Mouse (Mus musculus) G1E-ER4 (cell line): ENCODE measurements around the gene Tmigd3. TPM values are rescaled to one million over a fixed set of nuclear protein-coding genes. Genes with fewer than 3 reads are reported as not detected.

Source experiments
- GATA1 ChIP-seq: IDR thresholded peaks from one replicate; pipeline ENCODE4 v1.8.0; 2012; ENCODE audit warnings: low read length, inconsistent platforms
- polyA plus RNA-seq: library from polyadenylated mRNA; stranded (reverse); fragments of >175 nt; gene quantifications from 2 replicates; pipeline ENCODE4 v1.2.3, GENCODE M21; 2012

Tmigd3 gene
- polyA plus RNA-seq, 1 experiment = not detected

DNA sequence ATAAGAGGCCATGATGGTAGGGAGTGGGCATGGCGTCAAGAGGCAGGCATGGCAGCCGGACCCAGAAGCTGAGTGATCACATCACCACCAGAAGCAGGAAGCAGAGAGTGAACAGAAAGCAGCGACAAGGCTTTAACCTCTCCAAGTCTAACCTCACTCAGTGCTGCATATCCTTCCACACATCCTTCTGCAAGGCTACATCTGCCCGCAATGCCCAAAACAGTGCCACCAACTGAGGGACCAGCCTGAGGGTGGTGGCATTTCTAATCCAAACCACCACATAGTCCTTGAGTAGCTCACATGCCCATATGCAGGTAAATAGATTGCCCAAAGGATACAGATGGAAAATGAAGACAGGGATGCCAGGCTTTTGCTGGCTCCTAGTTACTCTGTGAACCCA lies 38.3 kb downstream of the Tmigd3 start:
- TF ChIP-seq GATA1 = no peak

DNA sequence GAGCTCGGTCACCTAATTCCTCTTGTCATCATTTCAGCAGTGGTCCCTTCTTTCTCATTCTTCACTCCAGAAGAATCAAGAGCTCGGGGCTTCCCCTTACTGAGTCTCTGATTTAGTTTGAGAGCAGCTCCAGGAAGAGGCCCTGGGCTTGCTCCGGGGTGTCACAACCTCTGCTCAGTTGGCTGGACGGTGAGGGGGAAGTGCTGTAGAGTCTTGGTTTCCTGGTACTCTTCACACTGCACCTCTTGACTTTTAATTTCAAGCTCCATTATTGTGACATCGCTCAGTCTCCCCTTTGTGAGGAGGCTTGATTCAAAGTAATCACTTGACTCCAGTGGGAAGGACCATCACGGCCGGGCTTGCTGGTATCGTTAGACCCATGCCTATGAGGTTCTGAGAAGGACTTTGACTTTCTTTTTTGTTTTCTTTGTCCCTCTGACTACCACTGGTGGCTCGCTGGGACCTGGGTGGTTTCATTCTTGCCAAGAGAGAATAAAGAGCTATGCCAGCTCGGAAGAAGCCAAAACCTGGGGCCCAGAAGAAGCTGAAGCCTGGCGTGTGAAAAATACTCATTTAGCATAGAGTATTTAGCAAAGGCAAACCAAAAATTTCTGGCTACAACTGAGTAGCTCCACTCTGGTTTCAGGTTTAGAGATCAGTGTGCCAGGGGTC lies 40.0 kb downstream of the Tmigd3 start:
- TF ChIP-seq GATA1 = no peak

DNA sequence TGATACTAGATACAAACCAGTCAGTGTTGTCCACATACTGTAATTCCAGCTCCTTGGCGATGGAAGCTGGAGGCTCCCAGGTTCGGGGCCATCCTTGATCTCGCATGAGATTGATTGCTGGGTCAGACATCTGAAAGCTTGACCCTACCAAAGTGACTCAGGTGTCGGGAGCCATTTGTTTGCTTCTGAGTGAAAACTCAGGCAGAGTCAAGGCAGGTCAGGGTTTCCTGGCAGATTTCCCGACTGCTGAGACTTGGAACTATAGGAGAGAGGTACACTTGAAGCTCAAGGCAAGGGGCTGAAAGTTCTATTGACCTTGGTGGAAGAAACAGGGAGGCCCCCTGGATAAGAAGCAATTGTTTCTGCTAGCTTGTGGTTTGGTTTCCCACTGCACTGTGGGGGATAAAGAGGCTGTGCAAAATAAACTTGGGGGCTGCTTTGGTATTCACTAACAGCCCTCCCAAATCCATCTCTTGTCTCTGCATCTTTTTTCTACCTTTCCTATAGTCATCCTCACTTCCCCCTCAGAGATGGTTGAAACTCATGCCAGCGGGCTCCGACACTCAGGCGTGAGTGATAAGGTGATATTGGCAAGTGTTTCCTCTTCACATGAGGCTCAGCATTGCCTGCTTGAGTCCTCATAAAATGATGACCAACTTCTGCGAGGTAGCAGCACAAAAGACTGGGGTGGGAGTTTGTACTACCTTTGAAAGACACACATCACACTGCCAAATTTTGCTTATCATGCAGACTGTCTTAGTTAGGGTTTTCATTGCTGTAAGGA lies 41.6 kb downstream of the Tmigd3 start:
- TF ChIP-seq GATA1 = no peak

DNA sequence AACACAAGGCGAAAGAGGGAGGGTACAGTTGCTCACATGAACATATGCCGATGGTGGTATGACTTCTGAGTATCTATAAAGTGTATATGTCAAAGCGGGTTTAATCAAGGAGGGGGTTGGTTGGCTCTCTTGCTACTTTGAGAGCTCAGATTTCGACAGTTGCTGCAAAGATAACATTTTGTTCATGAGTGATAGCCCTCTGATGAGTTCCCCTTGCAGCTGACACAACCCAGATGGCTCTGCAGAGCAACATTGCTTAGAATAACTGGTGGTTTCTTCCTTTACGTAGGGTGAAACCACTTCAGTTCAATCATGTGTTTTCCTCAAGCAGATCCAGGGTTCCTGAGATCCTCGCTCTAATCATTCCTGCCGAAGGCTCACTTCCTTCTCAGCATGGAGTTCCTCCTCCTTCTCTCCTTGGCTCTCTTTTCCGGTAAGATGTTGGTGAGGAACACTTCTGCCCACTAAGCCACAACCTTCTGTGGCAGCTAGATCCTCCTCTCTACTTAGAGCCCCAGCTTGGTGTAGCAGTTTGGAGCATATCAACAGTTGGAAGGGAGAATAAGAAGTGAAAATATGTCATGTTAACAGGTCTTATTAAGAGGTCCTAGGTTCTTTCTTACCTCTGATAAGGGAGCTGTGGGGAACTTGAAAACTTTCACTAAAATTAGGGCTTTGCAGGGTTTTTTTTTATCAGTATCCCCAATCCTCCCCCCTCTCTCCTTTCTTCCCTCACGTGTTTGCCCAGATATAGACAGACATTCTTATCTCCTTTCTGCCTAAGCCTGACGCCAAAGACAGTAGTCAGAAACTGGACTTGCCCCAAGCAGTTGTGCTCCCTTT lies 43.4 kb downstream of the Tmigd3 start:
- TF ChIP-seq GATA1 = peak; percentile 83

DNA sequence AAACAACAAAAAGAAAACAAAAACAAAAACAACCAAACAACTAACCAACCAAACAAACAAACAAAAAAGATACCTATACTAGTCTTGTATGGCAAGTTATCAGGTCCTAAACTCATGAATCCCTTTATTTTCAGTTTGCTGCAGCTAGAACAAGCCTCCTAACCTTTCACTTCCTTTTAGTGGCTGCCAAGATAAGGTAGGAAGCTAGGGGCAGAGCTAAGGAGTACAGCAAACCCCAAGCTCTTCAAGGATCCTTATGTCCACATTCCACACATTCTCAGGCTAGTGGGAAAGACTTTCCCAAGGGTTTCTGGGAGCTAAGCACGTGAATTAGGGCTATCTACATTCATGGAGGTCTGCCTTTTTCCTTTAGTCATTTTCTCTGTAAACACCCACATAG lies 44.6 kb downstream of the Tmigd3 start:
- no peak for TF ChIP-seq GATA1

DNA sequence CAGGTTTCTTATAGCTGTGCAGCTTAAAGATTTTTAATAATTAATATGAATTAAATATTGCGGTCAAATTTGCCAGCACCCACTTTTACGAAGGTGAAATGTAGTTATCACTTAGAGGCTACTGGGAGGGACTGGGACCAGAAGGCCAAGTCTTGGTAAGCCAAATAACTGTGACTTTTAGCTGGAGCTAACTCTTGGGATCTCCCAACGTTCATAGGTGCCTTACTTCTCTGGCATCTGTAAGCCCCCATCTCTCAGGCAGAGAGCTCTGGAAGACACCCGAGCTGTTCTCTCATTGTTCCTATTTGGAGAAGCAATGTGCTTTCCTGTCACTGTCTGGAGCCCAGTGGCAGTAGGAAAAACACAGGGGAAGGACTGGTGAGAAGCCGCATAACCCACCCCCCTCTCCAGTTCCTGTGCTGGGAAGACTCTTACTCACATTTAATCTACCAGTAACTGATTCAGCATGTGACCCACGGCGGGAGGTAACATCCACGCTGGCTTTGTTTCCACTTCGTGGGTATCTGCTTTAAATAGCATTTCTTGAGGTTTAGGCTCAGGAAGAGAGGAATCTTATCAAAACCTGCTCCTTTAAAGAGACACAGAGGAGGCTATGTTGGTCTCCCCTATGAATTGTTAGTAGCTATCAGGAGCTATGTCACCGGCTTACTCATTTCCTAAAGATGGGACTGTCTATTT lies 47.1 kb downstream of the Tmigd3 start:
- TF ChIP-seq GATA1 = no peak

DNA sequence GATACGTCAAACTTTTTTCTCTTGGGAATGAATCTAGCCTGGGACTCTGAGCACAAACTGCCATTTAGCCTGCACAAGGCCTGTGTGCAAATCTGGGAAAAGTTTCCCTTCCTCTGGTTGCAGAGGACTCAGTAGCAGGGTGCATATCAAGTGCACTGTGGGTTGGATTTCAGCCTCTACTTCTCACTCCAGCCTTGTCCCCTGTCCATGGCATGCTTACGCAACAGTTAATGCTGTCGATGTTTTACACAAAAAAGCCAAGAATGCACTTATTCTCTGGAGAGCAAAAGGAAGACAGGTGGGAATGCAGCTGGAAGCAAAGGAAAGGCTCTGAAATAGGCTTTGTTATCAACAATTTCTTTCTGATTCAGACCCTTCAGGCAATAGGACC lies 47.6 kb downstream of the Tmigd3 start:
- no peak for TF ChIP-seq GATA1

DNA sequence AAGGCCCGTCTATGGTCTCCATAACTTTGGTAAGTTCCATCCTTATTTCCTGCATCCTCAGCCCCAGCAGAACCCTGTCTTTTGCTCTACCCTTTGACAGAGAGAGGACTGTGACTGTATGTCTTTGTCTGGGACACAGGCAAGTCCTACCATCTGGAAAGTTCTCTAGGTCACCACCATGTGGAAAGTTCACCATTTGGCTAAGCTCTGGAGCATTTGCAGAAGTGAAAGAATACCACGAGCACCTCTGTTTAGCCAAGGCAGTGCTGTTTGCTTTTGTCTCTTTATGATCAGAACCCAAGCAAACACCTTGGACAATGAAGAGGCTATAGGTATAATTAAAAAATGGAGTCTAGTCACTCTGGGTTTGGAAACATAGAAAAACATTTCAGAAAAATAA lies 51.3 kb downstream of the Tmigd3 start:
- TF ChIP-seq GATA1 = no peak

DNA sequence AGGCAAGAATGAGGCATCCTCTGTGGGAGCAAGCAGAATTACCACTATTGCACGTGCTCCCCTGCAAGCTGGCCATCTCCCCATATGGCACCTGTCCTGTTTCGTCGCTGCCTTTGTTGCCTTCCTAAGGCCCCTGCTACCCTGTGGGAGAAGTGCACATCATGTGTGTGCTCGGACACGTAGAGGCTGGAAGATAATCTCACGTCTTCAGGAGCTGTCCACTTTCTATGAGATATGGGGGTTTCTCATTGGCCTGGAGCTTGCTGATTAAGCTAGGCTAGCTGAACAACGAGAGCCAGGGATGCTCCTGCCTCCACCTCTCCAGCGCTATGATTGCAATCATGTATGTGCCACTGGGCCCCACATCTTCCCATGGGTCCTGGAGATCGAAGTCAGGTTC lies 53.9 kb downstream of the Tmigd3 start:
- TF ChIP-seq GATA1 = no peak

DNA sequence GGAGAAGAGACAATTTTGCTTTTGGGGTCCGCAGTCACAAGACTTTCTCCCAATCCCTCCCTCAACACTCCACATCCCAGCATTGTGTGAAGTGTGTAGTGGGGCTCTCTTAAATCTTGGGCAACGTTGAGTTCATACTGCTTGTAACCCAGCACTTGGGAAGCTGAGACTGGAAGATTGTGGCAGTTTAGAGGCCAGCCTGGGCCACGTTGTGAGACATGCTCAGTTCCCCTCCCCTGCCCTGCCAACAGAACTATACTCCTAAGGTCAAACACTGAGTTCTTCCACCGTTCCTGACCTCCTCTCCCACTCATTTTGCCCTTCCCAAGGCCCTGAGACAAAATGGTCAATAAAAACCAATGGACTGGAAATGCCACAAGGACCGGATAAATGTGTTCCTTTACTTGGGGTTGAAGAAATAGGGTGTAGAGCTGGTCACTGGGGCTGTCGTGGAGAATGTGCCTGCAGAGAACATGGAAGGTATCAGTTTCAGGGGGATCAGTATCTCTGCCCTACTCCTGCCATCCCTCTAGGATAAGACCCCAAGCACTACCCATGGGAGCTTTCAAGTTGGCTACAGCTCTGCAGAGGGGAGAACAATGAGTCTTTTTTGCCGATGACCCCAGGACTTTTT lies 57.0 kb downstream of the Tmigd3 start:
- no peak for TF ChIP-seq GATA1

DNA sequence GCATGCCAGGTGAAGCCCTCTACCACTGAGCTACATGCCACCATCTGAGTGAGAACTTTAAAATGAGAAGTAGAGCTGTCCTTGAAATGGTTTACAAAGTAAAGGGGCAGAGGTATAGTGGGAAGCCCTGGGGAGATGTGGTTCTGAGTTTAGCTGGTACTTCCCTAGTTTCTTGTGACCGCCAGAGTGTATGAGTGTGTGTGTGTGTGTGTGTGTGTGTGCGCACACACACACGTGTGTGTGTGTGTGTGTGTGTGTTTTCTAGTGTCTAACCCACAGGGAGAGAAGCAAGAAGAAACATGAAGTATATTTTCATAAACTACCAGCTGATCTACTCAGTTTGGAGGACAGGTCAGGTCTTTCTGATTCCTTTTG lies 57.5 kb downstream of the Tmigd3 start:
- TF ChIP-seq GATA1 = no peak

DNA sequence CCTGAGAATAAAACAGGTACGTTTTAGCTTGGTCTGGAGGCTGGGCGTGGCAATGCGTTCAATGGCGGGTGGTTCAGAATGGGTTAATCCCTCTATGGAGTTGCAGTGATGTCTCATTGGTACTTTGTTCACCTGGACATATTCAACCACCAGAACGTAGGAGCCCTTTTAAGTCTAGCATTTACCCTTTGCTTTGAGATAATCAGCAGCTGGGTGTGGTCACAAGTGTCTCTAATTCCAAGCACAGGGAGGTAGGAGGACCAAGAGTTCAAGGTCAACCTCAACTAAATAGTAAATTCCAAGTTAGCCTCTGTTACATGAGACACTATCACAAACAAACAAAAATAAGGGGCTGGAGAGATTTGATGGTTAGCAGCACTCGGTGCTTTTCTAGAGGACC lies 58.1 kb downstream of the Tmigd3 start:
- TF ChIP-seq GATA1 = no peak

DNA sequence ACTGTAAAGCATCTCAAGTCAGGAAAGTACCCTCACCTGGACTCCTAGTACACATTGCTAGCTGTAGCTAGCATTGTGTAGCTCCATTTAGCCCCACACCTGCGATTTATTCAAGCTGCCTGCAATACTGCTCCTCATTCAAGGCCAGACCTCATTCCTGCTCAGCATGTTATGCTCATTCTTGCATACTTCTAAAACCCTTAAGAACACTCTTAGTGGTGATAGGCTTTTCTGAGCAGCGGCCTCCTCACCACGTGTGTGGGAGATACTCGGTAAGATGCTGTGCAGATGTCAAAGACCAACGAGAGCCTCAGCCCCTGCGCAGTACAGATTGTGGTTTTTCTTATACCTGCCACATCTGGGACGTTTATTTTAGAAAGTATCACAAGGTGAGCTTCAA lies 59.1 kb downstream of the Tmigd3 start:
- no peak for TF ChIP-seq GATA1

DNA sequence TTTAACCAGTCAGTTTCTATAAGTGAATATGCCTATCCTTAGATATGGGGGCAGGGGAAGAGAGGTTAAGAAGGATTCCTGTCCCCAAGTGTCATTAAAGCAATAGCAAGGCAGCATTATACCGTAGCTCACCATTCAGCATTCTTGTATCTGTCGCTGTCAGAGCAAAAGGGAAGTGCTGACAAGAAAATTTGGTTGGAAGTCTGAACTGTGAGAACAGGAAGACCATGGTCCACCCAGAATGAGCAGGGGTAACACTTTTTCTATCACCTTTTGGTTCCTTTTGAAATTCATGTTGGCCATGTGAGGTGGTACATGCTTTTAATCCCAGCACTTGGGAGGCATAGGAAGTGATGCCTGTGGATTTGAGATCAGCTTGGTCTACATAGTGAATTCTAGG lies 60.4 kb downstream of the Tmigd3 start:
- no peak for TF ChIP-seq GATA1
